Mouse (Mus musculus): ENCODE measurements around the gene Cdh26. TPM values are rescaled to one million over a fixed set of nuclear protein-coding genes. Genes with fewer than 3 reads are reported as not detected.

Cdh26 gene
- polyA plus RNA-seq (2012; rRNA removed) = not detected in 2 replicates

DNA sequence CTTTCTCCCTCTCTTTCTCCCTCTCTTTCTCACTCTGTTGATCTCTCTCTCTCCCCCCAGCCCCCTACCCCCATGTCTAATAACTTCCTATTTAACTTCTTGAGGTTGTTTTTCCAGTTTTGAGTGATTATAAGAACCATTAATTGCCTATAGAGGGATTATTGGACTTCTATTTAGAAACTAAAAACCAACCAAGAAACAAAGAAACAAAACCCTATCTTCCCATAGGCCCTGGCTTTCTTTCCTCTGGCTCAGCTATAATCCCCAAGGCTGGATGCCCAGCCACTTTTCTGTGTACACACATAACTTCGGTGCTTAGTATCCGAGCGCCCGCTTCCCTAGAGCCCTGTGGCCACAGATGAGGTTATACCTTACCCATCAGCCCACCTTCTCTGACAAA lies at the start of gene Cdh26:
Gene Cdh26, plus strand, starts transcription at position 301 of the 400 bp plus-strand sequence.

DNA sequence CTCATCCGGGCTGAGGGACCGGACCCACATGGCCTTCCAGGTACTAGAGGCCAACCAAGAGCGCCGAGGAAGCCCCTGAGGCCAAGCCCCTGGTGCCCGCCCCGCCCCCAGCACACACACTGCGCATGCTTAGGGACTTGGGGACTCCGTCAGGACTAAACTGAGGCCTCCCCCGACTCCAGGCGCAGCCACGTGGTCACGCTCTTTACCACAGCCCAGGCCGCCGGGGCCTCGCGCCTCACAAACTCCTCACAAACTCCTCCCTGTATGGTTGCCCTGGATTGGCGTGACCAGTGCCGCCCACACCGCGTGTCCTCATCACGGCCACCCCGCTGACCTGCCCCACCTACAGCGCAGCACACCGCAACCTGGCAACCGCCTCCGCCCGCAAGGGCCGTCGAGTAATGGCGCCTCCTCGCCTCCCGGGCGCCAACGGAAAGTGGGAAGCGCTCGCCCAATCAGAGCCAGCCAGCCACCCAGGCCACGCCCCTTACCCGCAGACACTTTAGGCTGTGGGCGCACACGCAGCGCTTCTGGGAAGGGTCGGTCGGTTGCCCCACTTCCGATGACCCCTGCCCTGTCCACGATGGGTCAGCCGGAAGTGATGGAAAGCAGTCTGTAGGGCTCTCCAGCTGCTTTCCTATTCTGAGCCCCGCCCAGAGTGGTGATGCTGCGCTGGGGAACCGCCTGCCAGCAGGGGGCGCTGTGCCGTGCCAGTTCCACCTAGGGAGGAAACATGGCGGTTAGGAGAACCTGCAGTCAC lies 23.1 kb upstream of the Cdh26 start, which contains the start of gene Sycp2:
Gene Sycp2, minus strand, starts transcription at position 633 of the 763 bp plus-strand sequence.

DNA sequence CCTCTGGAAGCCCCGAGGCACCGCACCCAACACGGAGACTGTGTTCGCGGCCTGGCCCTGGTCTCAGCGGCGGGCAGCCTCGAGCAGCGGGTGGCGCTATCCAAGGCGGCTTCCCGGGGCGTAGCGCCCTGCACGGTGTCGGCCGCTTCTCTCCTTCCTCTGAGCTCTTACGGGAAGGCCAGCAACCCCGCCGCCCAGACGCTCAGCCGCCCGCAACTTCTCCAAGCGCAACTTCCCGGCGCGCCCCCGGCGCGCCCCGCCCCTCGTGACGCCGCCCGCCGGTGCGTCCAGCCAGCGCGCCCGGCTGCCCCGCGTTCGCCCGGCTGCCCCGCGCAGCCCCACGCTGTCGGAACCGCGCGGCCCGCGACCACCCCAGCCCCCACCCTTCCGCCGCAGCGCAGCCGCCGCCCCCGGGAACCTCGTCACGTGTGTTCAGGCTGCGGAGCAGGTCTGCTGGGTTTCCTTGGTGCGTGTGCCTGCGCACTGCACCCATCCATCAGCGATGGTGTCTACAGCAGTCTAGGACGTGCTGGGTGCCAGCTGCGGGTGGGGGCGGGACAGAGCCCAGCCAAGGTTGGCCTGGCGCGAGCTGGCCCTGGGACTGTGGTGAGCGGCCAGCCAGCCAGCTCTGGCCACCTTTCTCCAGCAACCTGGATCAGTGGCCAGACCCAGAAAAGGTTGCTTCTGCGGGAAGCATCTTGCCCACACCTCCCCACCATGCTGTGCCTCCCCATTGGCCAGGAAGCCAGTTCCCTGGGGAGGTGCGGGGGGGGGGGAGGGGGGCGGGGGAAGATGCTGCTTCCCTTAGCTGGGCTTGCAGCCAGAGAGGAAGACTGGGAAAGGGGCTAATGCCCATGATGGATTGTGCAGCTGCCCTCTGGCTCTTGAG lies 15.8 kb upstream of the Cdh26 start, which contains the start of the genes Ppp1r3d and Fam217b:
Gene Ppp1r3d, minus strand, starts transcription at position 212 of the 889 bp plus-strand sequence.
Gene Fam217b, plus strand, starts transcription at position 264 of the 889 bp plus-strand sequence.

Other genes with a start within 250 kb of the Cdh26 start
- not detected in 2 replicates for gene Sycp2, start 22.8 kb upstream of the Cdh26 start, polyA plus RNA-seq (2012; rRNA removed)
- 7.2 and 10.7 TPM in 2 replicates for gene Ppp1r3d, start 16.1 kb upstream of the Cdh26 start, polyA plus RNA-seq (2012; rRNA removed)
- 1.0 and 1.4 TPM in 2 replicates for gene Fam217b, start 16.0 kb upstream of the Cdh26 start, polyA plus RNA-seq (2012; rRNA removed)

Measured in ovary, adult 2 months (tissue).